Mouse (Mus musculus): ENCODE measurements at regions not wholly inside any gene's neighbourhood (a gene's known extent, or its start where the extent isn't known, plus 50 kb on each side); places are given as distances from the start of the nearest gene placed in this dataset.
A peak's percentile ranks its signal among the peaks of the same experiment; 100 is the strongest.

DNA sequence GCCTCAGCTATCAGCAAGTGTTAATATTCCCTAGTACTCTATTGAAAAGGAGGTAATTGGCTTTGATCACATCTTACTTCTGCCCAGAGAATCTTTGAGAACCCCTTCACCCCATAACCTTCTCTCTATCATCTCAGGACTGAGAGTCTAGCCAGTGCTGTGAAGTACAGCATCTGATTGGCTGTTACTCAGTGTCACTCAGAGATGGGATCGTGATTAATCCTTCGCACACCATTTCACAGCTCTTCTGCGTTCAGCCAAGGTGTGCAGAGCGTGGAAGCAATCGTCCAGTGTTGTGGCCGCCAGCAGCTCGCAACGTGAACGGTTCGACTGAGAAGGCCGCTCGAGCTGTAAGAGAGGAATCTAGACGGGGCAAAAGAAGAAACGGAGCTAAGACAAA lies 87.9 kb upstream of the Ubl3 start:
- no peak for DNase-seq (ENCODE audit: low spot score)

DNA sequence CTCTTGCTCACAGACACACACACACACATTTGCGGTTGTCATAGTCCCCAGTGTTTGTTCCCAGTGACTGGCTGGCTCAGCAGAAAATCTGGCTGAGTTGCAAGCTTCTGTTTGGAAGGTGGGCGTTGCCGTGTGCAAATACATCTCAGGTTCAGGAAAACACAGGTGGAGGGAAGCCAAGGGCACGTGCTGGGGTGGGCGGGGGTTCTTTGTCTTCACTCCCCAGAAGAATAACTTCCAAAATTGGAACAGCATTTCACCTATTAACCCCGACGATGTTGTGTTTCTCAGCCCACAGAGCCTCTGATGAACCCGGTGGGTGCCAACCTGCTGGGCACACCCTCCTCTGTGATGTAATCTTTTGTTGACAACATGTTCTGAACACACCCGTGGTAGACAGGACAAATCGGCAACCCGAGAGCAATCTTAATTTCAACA lies 82.3 kb upstream of the Ubl3 start:
- H3K27ac ChIP-seq (replicated peaks; ENCODE audit: low read depth, low read length), result no peak overlapping the region
- DNase-seq (ENCODE audit: low spot score) (no peak), ATAC-seq (replicated peaks; ENCODE audit: insufficient number of reproducible peaks, low FRiP score, low TSS enrichment, low read depth) (no peak)
- no peaks in the 10 kb centered on the region for H3K36me3 ChIP-seq (replicated peaks; ENCODE audit: control insufficient read depth, insufficient read depth, low read depth, low read length)
- H3K9me3 ChIP-seq (replicated peaks; ENCODE audit: control insufficient read depth, low read length), result no peaks in the 10 kb centered on the region
- H3K4me2 ChIP-seq (ENCODE audit: low read depth, low read length), result no peak overlapping the region
- H3K4me1 ChIP-seq (ENCODE audit: control insufficient read depth, insufficient read depth, low read length), result no peaks in the 10 kb centered on the region
- no peak overlapping the region for H3K9ac ChIP-seq (replicated peaks; ENCODE audit: low read length)
- no peaks in the 10 kb centered on the region for H3K27me3 ChIP-seq (ENCODE audit: control insufficient read depth, insufficient read depth, low read length)
- WGBS, result 64% methylated on average over 11 of the region's 11 CpGs
- no peak overlapping the region for H3K4me3 ChIP-seq (ENCODE audit: low read depth, low read length)

More for the DNA sequence above, 87.9 kb upstream of the Ubl3 start:
- Histone ChIP-seq H3K9me3 (replicated peaks; ENCODE audit: control insufficient read depth, low read length) (peaks cover 3% of the 10 kb centered on the region; the same call in 1 of the 2 replicates), H3K4me2 (ENCODE audit: low read depth, low read length) (no peak overlapping the region), H3K4me3 (ENCODE audit: low read depth, low read length) (no peak overlapping the region), H3K36me3 (replicated peaks; ENCODE audit: control insufficient read depth, insufficient read depth, low read depth, low read length) (no peaks in the 10 kb centered on the region), H3K27me3 (ENCODE audit: control insufficient read depth, insufficient read depth, low read length) (no peaks in the 10 kb centered on the region), H3K4me1 (ENCODE audit: control insufficient read depth, insufficient read depth, low read length) (no peaks in the 10 kb centered on the region), H3K27ac (replicated peaks; ENCODE audit: low read depth, low read length) (no peak overlapping the region), H3K9ac (replicated peaks; ENCODE audit: low read length) (no peak overlapping the region)
- ATAC-seq (replicated peaks; ENCODE audit: insufficient number of reproducible peaks, low FRiP score, low TSS enrichment, low read depth), result no peak
- WGBS, result 35% methylated on average over 13 of the region's 14 CpGs

DNA sequence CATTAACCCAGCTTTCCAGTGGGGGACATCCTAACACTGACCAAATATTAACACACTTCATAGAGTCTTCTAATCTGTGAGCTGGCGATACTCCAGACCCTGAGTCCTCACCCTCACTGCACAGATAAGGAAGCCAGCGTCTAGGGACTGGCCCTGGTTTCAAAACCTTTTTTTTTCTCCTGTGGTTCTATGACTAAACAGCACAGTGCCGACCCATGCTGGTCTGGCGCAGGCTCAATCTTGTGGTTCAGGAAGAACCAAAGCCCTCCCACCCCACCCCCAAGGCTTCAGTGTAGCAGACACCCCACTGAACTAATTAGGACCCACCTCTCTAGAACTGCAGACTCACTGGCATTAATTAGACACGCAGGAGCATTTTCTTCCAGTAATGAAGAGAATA lies 81.4 kb upstream of the Ubl3 start:
- no peak for ATAC-seq (replicated peaks; ENCODE audit: insufficient number of reproducible peaks, low FRiP score, low TSS enrichment, low read depth)
- H3K9me3 ChIP-seq (replicated peaks; ENCODE audit: control insufficient read depth, low read length), result no peaks in the 10 kb centered on the region
- H3K27me3 ChIP-seq (ENCODE audit: control insufficient read depth, insufficient read depth, low read length), result no peaks in the 10 kb centered on the region
- H3K27ac ChIP-seq (replicated peaks; ENCODE audit: low read depth, low read length), result no peak overlapping the region
- no peak overlapping the region for H3K9ac ChIP-seq (replicated peaks; ENCODE audit: low read length)
- H3K4me1 ChIP-seq (ENCODE audit: control insufficient read depth, insufficient read depth, low read length), result no peaks in the 10 kb centered on the region
- no peak overlapping the region for H3K4me3 ChIP-seq (ENCODE audit: low read depth, low read length)
- H3K36me3 ChIP-seq (replicated peaks; ENCODE audit: control insufficient read depth, insufficient read depth, low read depth, low read length), result no peaks in the 10 kb centered on the region
- no peak overlapping the region for H3K4me2 ChIP-seq (ENCODE audit: low read depth, low read length)
- 50% methylated on average over 5 of the region's 5 CpGs for WGBS
- no peak for DNase-seq (ENCODE audit: low spot score)

DNA sequence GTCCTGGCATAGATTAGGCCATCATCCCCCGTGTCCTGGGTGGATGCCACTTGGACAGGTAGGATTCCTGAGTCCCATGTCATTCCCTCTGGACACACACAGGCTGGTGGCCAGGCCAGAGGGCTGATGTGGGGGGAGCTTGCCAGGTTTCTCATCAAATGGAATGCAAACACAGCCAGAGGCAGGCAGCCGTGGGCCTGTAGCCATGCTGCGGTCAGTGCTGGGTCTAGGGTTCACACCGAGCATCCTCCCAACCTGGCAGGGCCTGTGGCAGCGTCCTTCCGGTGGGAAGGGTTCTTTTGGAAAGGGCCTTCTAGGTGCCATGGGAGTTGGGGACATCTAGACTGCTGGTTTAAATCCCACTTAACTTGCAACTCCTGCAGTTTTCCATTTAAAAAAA lies 80.7 kb upstream of the Ubl3 start:
- no peak for ATAC-seq (replicated peaks; ENCODE audit: insufficient number of reproducible peaks, low FRiP score, low TSS enrichment, low read depth)
- no peak overlapping the region for H3K27ac ChIP-seq (replicated peaks; ENCODE audit: low read depth, low read length)
- no peak overlapping the region for H3K4me2 ChIP-seq (ENCODE audit: low read depth, low read length)
- H3K4me3 ChIP-seq (ENCODE audit: low read depth, low read length), result no peak overlapping the region
- H3K9me3 ChIP-seq (replicated peaks; ENCODE audit: control insufficient read depth, low read length), result no peaks in the 10 kb centered on the region
- no peaks in the 10 kb centered on the region for H3K4me1 ChIP-seq (ENCODE audit: control insufficient read depth, insufficient read depth, low read length)
- no peak overlapping the region for H3K9ac ChIP-seq (replicated peaks; ENCODE audit: low read length)
- H3K27me3 ChIP-seq (ENCODE audit: control insufficient read depth, insufficient read depth, low read length), result no peaks in the 10 kb centered on the region
- no peak for DNase-seq (ENCODE audit: low spot score)
- 84% methylated on average over 6 of the region's 6 CpGs for WGBS
- no peaks in the 10 kb centered on the region for H3K36me3 ChIP-seq (replicated peaks; ENCODE audit: control insufficient read depth, insufficient read depth, low read depth, low read length)

DNA sequence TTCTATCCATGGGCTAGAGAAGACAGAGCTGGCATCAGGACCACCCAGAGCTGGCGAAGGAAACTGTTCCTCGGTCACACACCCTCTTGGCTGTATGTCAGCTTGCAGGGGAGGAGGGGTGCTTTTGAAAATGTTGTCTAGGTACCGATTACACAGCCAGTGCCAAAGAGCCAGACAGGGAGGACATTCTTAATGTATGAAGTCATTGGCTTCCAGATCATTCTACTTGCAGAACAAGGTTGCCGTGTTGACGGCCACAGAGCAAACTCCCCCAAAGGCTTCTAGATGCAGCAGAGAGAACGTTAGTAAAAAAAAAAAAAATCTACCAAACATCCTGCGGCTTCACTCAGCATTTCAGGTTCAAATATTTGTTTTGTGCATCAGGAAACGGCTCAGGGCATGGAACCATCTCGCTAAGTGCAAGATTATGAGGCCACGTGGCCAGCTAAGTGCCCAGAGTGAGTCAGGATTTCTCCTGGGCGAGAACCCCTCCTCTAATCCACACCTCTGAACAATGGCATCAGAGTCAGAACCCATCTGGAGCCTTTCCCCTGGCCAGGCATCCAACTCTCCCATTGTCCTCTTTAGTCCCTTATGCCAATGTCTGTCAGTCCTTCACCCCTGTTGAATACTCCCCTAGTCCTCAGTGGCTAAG lies 80.1 kb upstream of the Ubl3 start:
- Histone ChIP-seq H3K9me3 (replicated peaks; ENCODE audit: control insufficient read depth, low read length) (no peaks in the 10 kb centered on the region), H3K27me3 (ENCODE audit: control insufficient read depth, insufficient read depth, low read length) (no peaks in the 10 kb centered on the region), H3K4me3 (ENCODE audit: low read depth, low read length) (no peak overlapping the region), H3K9ac (replicated peaks; ENCODE audit: low read length) (no peak overlapping the region), H3K36me3 (replicated peaks; ENCODE audit: control insufficient read depth, insufficient read depth, low read depth, low read length) (no peaks in the 10 kb centered on the region), H3K27ac (replicated peaks; ENCODE audit: low read depth, low read length) (no peak overlapping the region), H3K4me1 (ENCODE audit: control insufficient read depth, insufficient read depth, low read length) (no peaks in the 10 kb centered on the region), H3K4me2 (ENCODE audit: low read depth, low read length) (no peak overlapping the region)
- 77% methylated on average over 11 of the region's 11 CpGs for WGBS
- no peak for DNase-seq (ENCODE audit: low spot score)
- no peak for ATAC-seq (replicated peaks; ENCODE audit: insufficient number of reproducible peaks, low FRiP score, low TSS enrichment, low read depth)

DNA sequence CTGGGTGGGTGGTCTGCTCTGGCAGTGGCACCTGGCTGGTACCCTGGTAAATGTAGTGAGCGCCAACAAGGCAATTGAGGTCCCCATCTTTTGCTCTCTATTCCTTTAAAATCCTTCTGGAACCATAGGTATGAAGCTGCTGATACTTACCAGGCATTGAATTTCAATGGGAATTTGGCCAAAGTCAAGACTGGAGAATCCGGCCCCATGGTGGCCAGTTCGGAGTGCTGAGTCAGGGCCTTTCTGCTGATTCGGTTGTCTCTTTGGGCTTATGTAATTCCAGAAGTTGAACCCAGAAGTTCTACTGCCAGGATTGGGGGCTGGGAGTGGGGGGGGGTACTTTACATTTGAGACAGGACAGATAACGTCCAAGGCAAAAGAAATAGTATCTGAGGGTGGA lies 79.0 kb upstream of the Ubl3 start:
- no peak overlapping the region for H3K9ac ChIP-seq (replicated peaks; ENCODE audit: low read length)
- 86% methylated on average over 5 of the region's 5 CpGs for WGBS
- H3K4me1 ChIP-seq (ENCODE audit: control insufficient read depth, insufficient read depth, low read length), result no peaks in the 10 kb centered on the region
- no peaks in the 10 kb centered on the region for H3K36me3 ChIP-seq (replicated peaks; ENCODE audit: control insufficient read depth, insufficient read depth, low read depth, low read length)
- no peak overlapping the region for H3K4me2 ChIP-seq (ENCODE audit: low read depth, low read length)
- H3K9me3 ChIP-seq (replicated peaks; ENCODE audit: control insufficient read depth, low read length), result no peaks in the 10 kb centered on the region
- ATAC-seq (replicated peaks; ENCODE audit: insufficient number of reproducible peaks, low FRiP score, low TSS enrichment, low read depth), result no peak
- no peak overlapping the region for H3K4me3 ChIP-seq (ENCODE audit: low read depth, low read length)
- no peak for DNase-seq (ENCODE audit: low spot score)
- no peaks in the 10 kb centered on the region for H3K27me3 ChIP-seq (ENCODE audit: control insufficient read depth, insufficient read depth, low read length)
- no peak overlapping the region for H3K27ac ChIP-seq (replicated peaks; ENCODE audit: low read depth, low read length)

DNA sequence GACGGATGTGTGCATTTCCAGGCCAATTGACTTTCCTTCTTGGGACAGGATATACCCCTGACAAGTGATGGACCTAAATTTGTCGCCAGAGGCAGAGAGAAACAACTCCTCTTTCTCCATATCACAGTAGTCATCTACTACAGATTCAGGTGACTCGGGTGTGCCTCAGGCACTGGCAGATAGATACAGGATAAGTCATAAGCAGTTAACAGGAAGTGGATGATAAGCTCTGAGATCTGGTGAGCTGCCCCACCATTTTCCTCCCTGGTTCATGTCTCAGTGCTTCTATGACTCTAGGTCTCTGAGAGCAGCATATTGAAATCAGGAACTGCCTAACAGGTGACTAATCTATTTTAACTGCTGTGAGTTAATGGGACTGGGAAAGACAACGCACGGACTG lies 73.4 kb upstream of the Ubl3 start:
- ATAC-seq (replicated peaks; ENCODE audit: insufficient number of reproducible peaks, low FRiP score, low TSS enrichment, low read depth) (no peak), DNase-seq (ENCODE audit: low spot score) (no peak)
- Histone ChIP-seq H3K27me3 (ENCODE audit: control insufficient read depth, insufficient read depth, low read length) (no peaks in the 10 kb centered on the region), H3K36me3 (replicated peaks; ENCODE audit: control insufficient read depth, insufficient read depth, low read depth, low read length) (no peaks in the 10 kb centered on the region), H3K9ac (replicated peaks; ENCODE audit: low read length) (no peak overlapping the region), H3K9me3 (replicated peaks; ENCODE audit: control insufficient read depth, low read length) (no peaks in the 10 kb centered on the region), H3K27ac (replicated peaks; ENCODE audit: low read depth, low read length) (no peak overlapping the region), H3K4me1 (ENCODE audit: control insufficient read depth, insufficient read depth, low read length) (no peaks in the 10 kb centered on the region), H3K4me3 (ENCODE audit: low read depth, low read length) (no peak overlapping the region), H3K4me2 (ENCODE audit: low read depth, low read length) (no peak overlapping the region)
- 87% methylated on average over 5 of the region's 5 CpGs for WGBS

DNA sequence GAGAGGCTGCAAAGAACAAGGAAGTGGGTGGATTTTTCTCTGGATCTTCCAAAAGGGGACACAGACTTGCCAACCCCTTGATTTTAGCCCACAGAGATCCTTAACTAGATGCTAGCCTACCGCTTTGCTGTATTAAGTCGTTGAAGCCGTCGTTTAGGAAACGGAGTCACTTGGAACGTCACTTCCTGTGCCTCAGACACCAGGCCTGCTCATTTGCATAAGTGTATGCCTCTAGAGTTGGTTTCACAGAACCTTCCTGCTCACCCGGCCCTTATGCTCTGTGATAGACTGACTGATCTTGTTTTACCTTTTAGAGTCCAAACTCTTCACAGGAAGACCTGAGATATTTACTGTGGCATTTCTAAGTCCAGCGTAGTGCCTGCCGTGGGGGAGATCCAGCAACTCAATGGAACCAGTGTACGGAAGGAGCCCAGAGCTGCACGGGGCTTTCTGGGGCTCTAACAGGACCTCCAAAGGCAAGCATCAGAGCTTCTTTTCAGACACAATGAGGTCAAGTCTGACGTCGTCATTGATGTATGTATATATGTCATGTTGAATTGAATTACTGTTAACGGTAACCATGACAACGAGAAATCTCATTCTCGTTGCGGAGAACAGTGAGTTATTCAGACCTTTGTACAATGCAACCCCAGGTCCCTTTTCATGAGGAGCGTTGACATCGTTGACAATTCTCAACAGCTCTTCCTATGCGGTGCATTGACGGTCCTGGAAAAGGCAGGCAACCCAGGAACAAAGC lies 72.2 kb upstream of the Ubl3 start:
- DNase-seq (ENCODE audit: low spot score) (no peak), ATAC-seq (replicated peaks; ENCODE audit: insufficient number of reproducible peaks, low FRiP score, low TSS enrichment, low read depth) (peak; percentile 69; the same call in 1 of the 2 replicates)
- Histone ChIP-seq H3K4me3 (ENCODE audit: low read depth, low read length) (no peak overlapping the region), H3K27me3 (ENCODE audit: control insufficient read depth, insufficient read depth, low read length) (no peaks in the 10 kb centered on the region), H3K4me1 (ENCODE audit: control insufficient read depth, insufficient read depth, low read length) (no peaks in the 10 kb centered on the region), H3K27ac (replicated peaks; ENCODE audit: low read depth, low read length) (no peak overlapping the region), H3K9me3 (replicated peaks; ENCODE audit: control insufficient read depth, low read length) (no peaks in the 10 kb centered on the region), H3K4me2 (ENCODE audit: low read depth, low read length) (no peak overlapping the region), H3K9ac (replicated peaks; ENCODE audit: low read length) (no peak overlapping the region), H3K36me3 (replicated peaks; ENCODE audit: control insufficient read depth, insufficient read depth, low read depth, low read length) (no peaks in the 10 kb centered on the region)
- 80% methylated on average over 21 of the region's 21 CpGs for WGBS
